Mouse (Mus musculus): ENCODE data around the gene Setx.

The Setx gene

DNA sequence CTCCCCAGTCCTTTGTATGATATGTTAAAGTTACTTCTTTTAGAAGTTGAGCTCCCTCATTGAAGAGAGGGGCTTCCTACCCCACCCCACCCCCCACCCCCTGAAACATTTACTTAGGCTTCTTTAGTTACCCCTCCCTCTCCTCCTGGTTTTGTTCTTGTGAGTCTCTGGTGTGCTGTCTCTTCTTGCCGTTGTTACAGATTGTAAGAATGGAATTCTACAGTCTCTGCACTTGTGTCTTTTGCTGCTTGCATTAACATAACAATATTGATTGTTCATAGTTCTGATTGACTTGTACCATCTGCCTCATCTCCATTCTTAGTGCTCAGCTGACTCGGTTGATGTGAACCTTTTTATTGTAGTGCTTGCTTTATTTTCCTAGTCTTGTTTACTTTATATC is 28.0 kb downstream of the Setx start:
- no peak for DNase-seq

- DNase-seq: no peak
These were observed 44.1 kb downstream of the Setx start for GRCm38 (mm10) chr2:29168067-29168466.

GRCm38 (mm10) chr2:29174887-29175286 is 50.9 kb downstream of the Setx start:
- DNase-seq: no peak

DNA sequence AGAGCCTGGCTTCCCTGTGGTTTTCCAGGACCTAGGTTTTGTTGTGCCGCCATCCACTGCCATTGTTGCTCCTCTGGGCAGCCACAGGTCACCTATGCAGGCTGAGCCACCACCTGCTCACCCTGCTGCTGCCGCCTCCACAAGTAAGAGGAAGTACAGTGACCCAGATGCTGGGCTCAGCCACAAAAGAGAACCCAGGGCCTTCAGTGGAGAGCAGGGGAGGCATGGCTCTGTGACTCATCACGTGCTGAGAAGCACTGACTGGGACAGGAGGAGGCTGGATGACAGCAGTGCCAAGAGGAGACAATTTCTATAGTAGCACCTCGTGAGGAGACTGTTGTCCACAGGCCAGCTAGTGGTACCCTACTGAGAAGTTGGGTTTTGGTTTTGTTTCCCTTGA is 55.8 kb downstream of the Setx start:
- no peak for DNase-seq

- no peak for DNase-seq
These were observed 57.1 kb downstream of the Setx start for GRCm38 (mm10) chr2:29181111-29181510.

DNA sequence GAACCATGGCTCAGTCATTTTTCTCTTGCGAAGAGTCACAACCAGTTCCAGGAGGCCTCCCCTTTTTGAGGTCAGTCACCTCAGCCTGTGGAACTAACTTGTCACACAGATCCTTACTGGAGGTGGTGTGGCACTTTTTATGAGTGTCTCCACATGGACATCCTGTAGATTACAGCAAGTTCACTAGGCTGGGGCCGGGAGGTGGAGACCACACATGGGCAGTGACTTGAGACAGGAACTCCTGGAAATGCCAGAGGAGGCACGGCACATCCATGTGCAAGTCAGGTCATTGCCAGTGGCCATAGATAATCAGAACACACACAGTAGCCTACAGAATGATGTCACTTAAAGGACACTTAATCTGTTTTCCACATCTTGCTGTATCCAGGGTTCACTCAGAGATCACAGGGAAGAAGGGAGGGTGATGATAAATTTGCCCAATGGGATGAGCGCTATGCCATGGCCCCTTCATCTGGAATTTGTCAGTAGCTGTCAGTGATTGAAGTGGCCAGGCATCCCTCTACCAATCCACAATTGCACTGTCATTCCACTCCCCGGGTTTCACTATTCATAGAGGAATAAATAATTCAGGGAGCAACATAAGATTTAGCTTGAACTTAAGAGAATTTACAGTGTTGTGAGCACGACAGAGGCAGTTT is 59.4 kb downstream of the Setx start:
- DNase-seq: no peak

- no peak for DNase-seq
These were observed 62.2 kb downstream of the Setx start for GRCm38 (mm10) chr2:29186209-29186608.

DNA sequence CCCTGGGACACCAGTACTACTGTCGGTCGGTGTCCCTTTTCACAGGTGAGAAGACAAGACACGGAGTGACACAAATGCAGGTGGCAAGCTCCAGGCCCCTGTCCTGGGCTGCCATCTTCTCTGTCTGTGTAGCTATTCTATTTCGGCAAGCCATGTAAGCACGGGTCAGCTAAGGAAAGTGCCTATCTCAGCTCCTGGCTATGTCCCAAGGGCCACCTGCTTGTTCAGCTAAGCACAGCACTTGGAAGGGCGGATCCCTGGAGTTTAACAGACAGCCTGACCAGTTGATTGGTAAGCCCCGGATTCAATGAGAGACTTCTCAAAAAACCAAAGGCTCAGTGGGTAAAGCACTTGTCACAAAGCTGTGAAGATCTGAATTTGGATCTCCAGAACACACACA is 66.4 kb downstream of the Setx start:
- DNase-seq: no peak

DNA sequence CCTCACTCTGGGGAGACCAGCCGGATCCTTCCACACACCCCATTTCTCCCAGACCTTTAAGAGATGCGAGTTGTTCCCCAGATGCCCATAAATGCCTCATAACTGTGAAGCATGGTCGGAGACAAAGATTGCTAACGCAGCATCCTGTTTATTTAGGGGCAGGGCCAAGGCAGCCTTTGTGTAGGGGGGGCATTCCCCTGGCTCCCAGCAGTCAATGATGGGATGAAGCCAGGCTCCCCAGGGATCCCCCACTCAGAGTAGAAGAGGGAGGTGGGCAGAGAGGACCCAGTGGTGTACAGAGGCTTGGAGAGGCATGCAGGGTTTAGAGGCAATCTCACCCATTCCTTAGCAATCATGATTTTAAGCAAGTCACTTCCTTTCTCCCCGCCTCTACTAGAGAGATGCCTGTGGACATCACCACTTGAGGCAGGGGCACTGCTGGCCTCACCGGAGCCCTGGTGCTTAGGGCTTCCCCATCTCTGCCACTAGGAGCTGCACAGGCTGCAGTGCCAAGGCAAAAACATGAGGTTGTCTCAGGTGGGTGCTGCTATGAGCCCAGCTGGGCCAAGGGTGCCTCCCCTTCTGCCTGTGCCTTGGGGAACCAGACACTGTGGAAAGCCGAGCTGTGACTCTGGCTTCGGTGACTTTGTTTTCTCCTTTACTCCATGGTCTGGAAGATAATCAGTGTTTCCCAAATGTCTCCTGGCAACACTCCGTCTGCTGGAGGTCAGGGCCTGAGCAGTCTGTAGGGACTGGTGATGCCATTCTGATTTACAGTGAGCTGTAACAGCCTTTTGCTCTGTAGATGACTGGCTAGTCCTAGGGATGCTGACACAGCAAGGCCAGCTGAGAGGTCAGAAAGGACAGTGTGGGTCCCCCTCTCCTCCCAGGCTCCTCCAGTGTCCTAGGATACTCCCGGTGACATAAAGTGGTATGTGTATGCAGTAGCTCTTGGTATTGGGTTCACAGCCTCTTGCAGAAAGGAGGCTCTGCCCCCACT is 67.5 kb downstream of the Setx start:
- no peak for DNase-seq

GRCm38 (mm10) chr2:29192629-29193278 is 68.8 kb downstream of the Setx start:
- DNase-seq: no peak

GRCm38 (mm10) chr2:29193819-29194546 is 70.0 kb downstream of the Setx start:
- DNase-seq: no peak

GRCm38 (mm10) chr2:29194547-29195463 is 70.8 kb downstream of the Setx start:
- DNase-seq: peak; percentile 52 to 84

GRCm38 (mm10) chr2:29196844-29197243 is 72.9 kb downstream of the Setx start:
- no peak for DNase-seq

DNA sequence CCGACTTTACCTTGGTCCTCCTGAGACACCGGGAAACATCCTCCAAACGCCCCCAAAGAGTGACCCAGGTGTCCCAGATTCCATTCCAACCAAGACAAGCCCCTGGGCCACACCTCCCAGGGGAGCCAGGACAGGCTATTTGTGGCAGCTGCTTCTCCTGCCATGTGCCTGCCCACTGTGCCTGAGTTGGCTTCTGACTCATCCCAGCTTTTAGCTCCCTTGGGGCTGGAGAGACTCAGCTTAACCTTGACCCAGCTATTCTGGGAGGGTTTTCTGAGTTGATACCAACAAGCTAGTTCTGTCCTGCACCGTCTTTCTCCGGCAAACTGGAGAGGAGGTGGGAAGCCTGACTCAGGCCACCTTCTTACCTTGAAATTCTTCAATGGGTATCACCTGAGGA is 74.5 kb downstream of the Setx start:
- DNase-seq: no peak

DNA sequence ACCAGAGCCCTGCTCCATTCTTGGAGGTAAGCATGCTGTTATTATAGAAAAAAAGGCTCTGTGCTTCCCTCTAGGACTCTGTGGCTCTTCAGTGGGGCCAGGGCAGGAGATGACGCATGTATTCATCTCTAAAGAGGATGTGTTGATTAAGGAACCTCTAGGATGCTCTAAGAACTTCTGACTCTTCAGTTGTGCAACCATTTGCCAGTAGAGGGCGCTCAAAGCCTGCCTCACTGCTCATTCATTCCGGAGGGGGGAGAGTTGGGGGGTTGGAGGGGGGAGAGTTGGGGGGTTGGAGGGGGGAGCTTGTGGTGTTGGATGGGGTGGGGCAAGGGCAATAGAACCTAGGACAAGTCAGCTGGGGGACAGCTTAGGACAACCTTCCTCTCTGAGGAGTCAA is 75.9 kb downstream of the Setx start:
- peak in 1 of 2 experiments; percentile 42 for DNase-seq

- no peak for DNase-seq
These were observed 77.4 kb downstream of the Setx start for GRCm38 (mm10) chr2:29201223-29201955.

DNA sequence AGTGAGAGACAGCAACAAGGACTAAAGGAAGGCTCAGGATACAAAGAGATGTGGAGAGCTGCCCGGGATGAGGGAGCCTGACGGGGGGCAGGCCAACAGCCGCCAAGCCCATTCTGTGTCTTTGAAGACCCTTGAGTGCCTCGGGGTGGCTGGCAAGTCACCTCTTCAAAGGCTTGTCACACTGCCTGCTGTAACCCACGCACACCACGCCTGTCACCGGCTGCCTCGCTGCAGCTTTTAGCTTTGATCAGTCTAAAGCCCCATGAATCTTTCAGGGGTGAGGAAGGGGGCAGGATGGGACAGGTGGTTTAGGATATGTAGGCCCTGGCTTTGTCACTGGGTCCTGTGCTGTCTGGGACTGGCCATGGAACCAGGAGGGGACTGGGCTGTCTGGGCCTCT is 82.2 kb downstream of the Setx start:
- DNase-seq: no peak

- peak in 1 of 2 experiments; percentile 8 for DNase-seq
These were observed 92.5 kb downstream of the Setx start for GRCm38 (mm10) chr2:29216286-29217012.

DNA sequence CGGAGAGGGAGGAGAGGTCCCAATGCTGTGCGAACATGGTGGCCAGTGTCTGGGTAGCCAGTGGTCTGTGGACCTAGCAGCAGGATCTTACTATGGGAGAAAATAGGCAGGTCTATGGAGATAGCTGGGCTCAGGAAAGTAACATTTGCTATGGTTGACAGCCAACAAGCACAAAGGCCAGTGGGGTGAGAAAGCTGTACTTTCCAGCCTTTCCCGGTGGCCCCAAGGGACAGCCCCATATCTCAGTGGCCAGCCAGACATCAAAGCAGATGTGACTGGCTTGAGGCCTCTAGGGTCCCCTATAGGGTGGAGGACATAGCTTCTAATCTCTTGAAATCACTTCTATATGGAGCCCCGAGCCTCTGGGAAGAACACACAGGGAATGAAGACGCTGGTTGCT is 93.1 kb downstream of the Setx start:
- DNase-seq: no peak

DNA sequence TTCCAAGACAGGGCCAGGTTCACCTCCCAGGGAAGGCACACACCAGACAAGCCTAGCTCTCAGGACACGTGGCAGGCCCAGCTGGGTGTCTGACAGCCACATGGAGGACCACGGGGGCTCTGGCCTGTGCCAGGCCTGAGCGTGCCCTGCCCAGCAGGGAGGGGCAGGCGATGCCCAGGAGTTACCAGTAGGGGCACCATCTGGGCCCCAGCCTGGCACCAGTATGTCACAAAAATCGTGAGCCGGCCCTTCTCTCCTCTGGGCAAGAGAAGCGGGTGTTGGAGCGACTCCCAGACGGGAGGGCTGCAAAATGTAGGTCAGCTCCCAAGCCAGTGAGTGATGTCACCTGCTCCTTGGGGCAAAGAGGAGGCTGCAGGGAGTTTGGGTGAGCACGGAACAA is 93.9 kb downstream of the Setx start:
- no peak for DNase-seq
